Mouse (Mus musculus) spleen, postnatal 10 days (tissue): ENCODE data around the gene Ambra1.

Experiments used
- DNase-seq, 2 experiments: peaks; one replicate each; pipeline ENCODE4 v3.0.0; 2021 to 2022; ENCODE audit warnings: low spot score in 2 of 2

The Ambra1 gene

GRCm38 (mm10) chr2:91735221-91735620, 5.3 kb downstream of the Ambra1 start:
- no peak for DNase-seq

GRCm38 (mm10) chr2:91739586-91739985, 9.7 kb downstream of the Ambra1 start:
- no peak for DNase-seq

GRCm38 (mm10) chr2:91744686-91745085, 14.8 kb downstream of the Ambra1 start:
- DNase-seq = no peak

GRCm38 (mm10) chr2:91749811-91750261, 19.9 kb downstream of the Ambra1 start:
- no peak for DNase-seq

GRCm38 (mm10) chr2:91771921-91772705, 42.2 kb downstream of the Ambra1 start:
- DNase-seq = no peak

GRCm38 (mm10) chr2:91773309-91773708, 43.4 kb downstream of the Ambra1 start:
- DNase-seq = no peak

GRCm38 (mm10) chr2:91779166-91779565, 49.2 kb downstream of the Ambra1 start:
- peak in 1 of 2 experiments; percentile 21 for DNase-seq

- no peak for DNase-seq
Observed at GRCm38 (mm10) chr2:91791621-91792020, 61.7 kb downstream of the Ambra1 start.

GRCm38 (mm10) chr2:91792346-91792745, 62.4 kb downstream of the Ambra1 start:
- no peak for DNase-seq

GRCm38 (mm10) chr2:91794466-91794865, 64.5 kb downstream of the Ambra1 start:
- no peak for DNase-seq

GRCm38 (mm10) chr2:91795091-91795490, 65.2 kb downstream of the Ambra1 start:
- no peak for DNase-seq

- no peak for DNase-seq
Observed at GRCm38 (mm10) chr2:91811433-91811832, 81.5 kb downstream of the Ambra1 start.

GRCm38 (mm10) chr2:91816741-91817140, 86.8 kb downstream of the Ambra1 start:
- DNase-seq = no peak

GRCm38 (mm10) chr2:91832227-91832626, 102.3 kb downstream of the Ambra1 start:
- DNase-seq = no peak

- no peak for DNase-seq
Observed at GRCm38 (mm10) chr2:91834272-91834671, 104.3 kb downstream of the Ambra1 start.

GRCm38 (mm10) chr2:91835031-91835430, 105.1 kb downstream of the Ambra1 start:
- no peak for DNase-seq

GRCm38 (mm10) chr2:91835631-91836030, 105.7 kb downstream of the Ambra1 start:
- DNase-seq = no peak

GRCm38 (mm10) chr2:91844085-91844484, 114.2 kb downstream of the Ambra1 start:
- no peak for DNase-seq

GRCm38 (mm10) chr2:91852446-91853191, 122.7 kb downstream of the Ambra1 start:
- DNase-seq = no peak

GRCm38 (mm10) chr2:91854575-91854974, 124.6 kb downstream of the Ambra1 start:
- DNase-seq = no peak

GRCm38 (mm10) chr2:91856958-91857357, 127.0 kb downstream of the Ambra1 start:
- no peak for DNase-seq

GRCm38 (mm10) chr2:91859423-91859822, 129.5 kb downstream of the Ambra1 start:
- no peak for DNase-seq

GRCm38 (mm10) chr2:91870754-91871153, 140.8 kb downstream of the Ambra1 start:
- DNase-seq = no peak
